ENCODE assay signal across 8 mouse cellular contexts in genomic region chr5:25530629-25531028, GRCm38 (mm10). TPM values are rescaled to one million over a fixed set of nuclear protein-coding genes. Genes with fewer than 3 reads are reported as not detected.
DNase-seq lines count a peak whose midpoint lies in the region; ATAC-seq and TF ChIP-seq lines count a peak whose summit lies in the region.

No protein-coding gene starts in this region.

- 12% methylated on average over 2 of the region's 2 CpGs for WGBS in kidney, postnatal 0 days
- WGBS in hindbrain, embryonic 16.5 days: 19% methylated on average over 2 of the region's 2 CpGs
- WGBS in midbrain, postnatal 0 days: 7% methylated on average over 2 of the region's 2 CpGs

- peak overlapping the region; percentile 96; the same call in 1 of the 2 replicates for H3K27ac ChIP-seq in kidney, postnatal 0 days
- no peak overlapping the region for H3K27ac ChIP-seq in cortical plate, adult 2 months (ENCODE audit: insufficient read depth, low read length)
- H3K27ac ChIP-seq in hindbrain, embryonic 16.5 days (ENCODE audit: low read depth, low read length): peak overlapping the region; percentile 97
- H3K27ac ChIP-seq in midbrain, postnatal 0 days (ENCODE audit: low read depth, low read length): peak overlapping the region; percentile 98

- H3K9me3 ChIP-seq in kidney, postnatal 0 days (replicated peaks; ENCODE audit: low read length): no peaks in the 10 kb centered on the region
- H3K9me3 ChIP-seq in hindbrain, embryonic 16.5 days (ENCODE audit: control insufficient read depth, low read length): no peaks in the 10 kb centered on the region
- H3K9me3 ChIP-seq in midbrain, postnatal 0 days (ENCODE audit: low read length): no peaks in the 10 kb centered on the region

- DNase-seq in kidney, postnatal 0 days (ENCODE audit: low spot score): no peak
- no peak for DNase-seq in kidney, postnatal 10 days
- no peak for DNase-seq in midbrain, postnatal 0 days (ENCODE audit: low spot score)
- DNase-seq in frontal cortex, postnatal 10 days (ENCODE audit: low spot score in 2 of 2): no peak
- DNase-seq in ovary, postnatal 36 days (ENCODE audit: low spot score): no peak
- DNase-seq in left cerebral cortex, postnatal 25 days (ENCODE audit: low spot score in 2 of 2): no peak

- no peak for ATAC-seq in kidney, postnatal 0 days (replicated peaks; ENCODE audit: low FRiP score, low read depth)
- no peak for ATAC-seq in hindbrain, embryonic 16.5 days
- ATAC-seq in midbrain, postnatal 0 days (ENCODE audit: low FRiP score): no peak

- H3K4me3 ChIP-seq in kidney, postnatal 0 days (replicated peaks; ENCODE audit: low read depth, low read length): peak overlapping the region; percentile 78
- peak overlapping the region; percentile 51; the same call in 1 of the 2 replicates for H3K4me3 ChIP-seq in cortical plate, adult 2 months (ENCODE audit: insufficient read depth, low read length)
- H3K4me3 ChIP-seq in hindbrain, embryonic 16.5 days (ENCODE audit: low read length): peak overlapping the region; percentile 80
- peak overlapping the region; percentile 66 for H3K4me3 ChIP-seq in midbrain, postnatal 0 days (ENCODE audit: low read depth, low read length)

- no peaks in the 10 kb centered on the region for H3K27me3 ChIP-seq in kidney, postnatal 0 days (ENCODE audit: insufficient read depth, low read length)
- H3K27me3 ChIP-seq in hindbrain, embryonic 16.5 days (replicated peaks; ENCODE audit: control insufficient read depth, insufficient read depth, low read length): no peaks in the 10 kb centered on the region
- H3K27me3 ChIP-seq in midbrain, postnatal 0 days (ENCODE audit: insufficient read depth, low read length): no peaks in the 10 kb centered on the region

- intact Hi-C loops in left cerebral cortex, postnatal 25 days (cut with DNase I): no loop called here

- no peak for TF ChIP-seq POLR2A in cortical plate, adult 2 months (IDR thresholded peaks at IDR 0.05; ENCODE audit: extremely low read depth, insufficient read depth, low read length)

- peak overlapping the region; percentile 79; the same call in 1 of the 2 replicates for H3K9ac ChIP-seq in kidney, postnatal 0 days (ENCODE audit: low read depth, low read length)
- no peak overlapping the region for H3K9ac ChIP-seq in hindbrain, embryonic 16.5 days (ENCODE audit: low read depth, low read length)
- H3K9ac ChIP-seq in midbrain, postnatal 0 days (replicated peaks; ENCODE audit: low read length, poor library complexity, severe bottlenecking): peak overlapping the region; percentile 79; the same call in 1 of the 2 replicates

- no peaks in the 10 kb centered on the region; the same call in 1 of the 2 replicates for H3K4me1 ChIP-seq in kidney, postnatal 0 days (replicated peaks; ENCODE audit: insufficient read depth, low read length)
- no peaks in the 10 kb centered on the region for H3K4me1 ChIP-seq in cortical plate, adult 2 months (ENCODE audit: control insufficient read depth, insufficient read depth, low read length)
- H3K4me1 ChIP-seq in hindbrain, embryonic 16.5 days (ENCODE audit: control insufficient read depth, insufficient read depth, low read depth, low read length): peaks cover 5% of the 10 kb centered on the region
- H3K4me1 ChIP-seq in midbrain, postnatal 0 days (ENCODE audit: insufficient read depth, low read length): no peaks in the 10 kb centered on the region

- TF ChIP-seq CTCF in kidney, postnatal 0 days (IDR thresholded peaks at IDR 0.05; ENCODE audit: low read depth): no peak
- TF ChIP-seq CTCF in cortical plate, adult 2 months (IDR thresholded peaks at IDR 0.05; ENCODE audit: extremely low read depth, insufficient read depth, low read length): no peak
- TF ChIP-seq CTCF in midbrain, postnatal 0 days (IDR thresholded peaks at IDR 0.05): no peak

- H3K4me2 ChIP-seq in kidney, postnatal 0 days (ENCODE audit: low read length): peak overlapping the region; percentile 63
- H3K4me2 ChIP-seq in hindbrain, embryonic 16.5 days (ENCODE audit: low read length): peak overlapping the region; percentile 82
- peak overlapping the region; percentile 69 for H3K4me2 ChIP-seq in midbrain, postnatal 0 days (ENCODE audit: low read depth, low read length, poor library complexity, severe bottlenecking)

- H3K36me3 ChIP-seq in kidney, postnatal 0 days (ENCODE audit: insufficient read depth, low read length): no peaks in the 10 kb centered on the region
- no peaks in the 10 kb centered on the region for H3K36me3 ChIP-seq in hindbrain, embryonic 16.5 days (ENCODE audit: control insufficient read depth, insufficient read depth, low read length)
- H3K36me3 ChIP-seq in midbrain, postnatal 0 days (ENCODE audit: insufficient read depth, low read length): no peaks in the 10 kb centered on the region

RNA-seq across cellular contexts. Expression of gene Cct8l1, which starts 14.8 kb away (rescaled TPM):
- polyA plus RNA-seq in kidney, postnatal 0 days (2015; fragmentation: Nextera tagmentation; extraction: Ambion mirVana): not detected in 2 replicates
- 0.08 and 0.21 TPM in 2 replicates for polyA plus RNA-seq in cortical plate, adult 2 months (2012; rRNA removed)
- 0.10 and 0.22 TPM in 2 replicates for polyA plus RNA-seq in hindbrain, embryonic 16.5 days (2015; fragmentation: Nextera tagmentation; extraction: Ambion mirVana)
- total RNA-seq in midbrain, postnatal 0 days (2014; rRNA removed): not detected in 2 replicates
- not detected in 2 replicates for polyA plus RNA-seq in midbrain, postnatal 0 days (2015; fragmentation: Nextera tagmentation; extraction: Ambion mirVana)
- total RNA-seq in left cerebral cortex, postnatal 25 days (2021): under 1 TPM in 1 of 2 experiments, not detected in 1; 0.18 TPM

RNA-seq across cellular contexts. Expression of gene Kmt2c, which starts 32.0 kb away (rescaled TPM):
- polyA plus RNA-seq in kidney, postnatal 0 days (2015; fragmentation: Nextera tagmentation; extraction: Ambion mirVana): 9.7 and 10.0 TPM in 2 replicates
- polyA plus RNA-seq in cortical plate, adult 2 months (2012; rRNA removed): 37.7 and 38.3 TPM in 2 replicates
- polyA plus RNA-seq in hindbrain, embryonic 16.5 days (2015; fragmentation: Nextera tagmentation; extraction: Ambion mirVana): 12.1 and 13.1 TPM in 2 replicates
- total RNA-seq in midbrain, postnatal 0 days (2014; rRNA removed): 49.4 and 61.4 TPM in 2 replicates
- polyA plus RNA-seq in midbrain, postnatal 0 days (2015; fragmentation: Nextera tagmentation; extraction: Ambion mirVana): 7.9 and 11.6 TPM in 2 replicates
- total RNA-seq in left cerebral cortex, postnatal 25 days (2021): 10 to 100 TPM; 62.3 to 71.7 TPM
